Mouse (Mus musculus) kidney, embryonic 16.5 days (tissue): ENCODE measurements around the gene A630095N17Rik. TPM values are rescaled to one million over a fixed set of nuclear protein-coding genes. Genes with fewer than 3 reads are reported as not detected.

Source experiments
- ATAC-seq: fragments of 200-750 bp; cut with Nextera tagmentation; 2 replicates; pipeline ENCODE4 v1.8.0; 2017; ENCODE audit warnings: moderate TSS enrichment; ENCODE audit not compliant: low FRiP score, low TSS enrichment
- H3K27ac ChIP-seq: fragments of 300-500 bp; sonication (generic); 2 replicates; pipeline ENCODE4 v1.5.1; 2014; ENCODE audit warnings: low read length
- H3K27me3 ChIP-seq: fragments of 300-500 bp; sonication (generic); 2 replicates; pipeline ENCODE4 v1.6.1; 2014; ENCODE audit warnings: low read length, control low read depth, mixed read lengths; ENCODE audit not compliant: insufficient read depth
- H3K36me3 ChIP-seq: fragments of 300-500 bp; sonication (generic); 2 replicates; pipeline ENCODE4 v1.6.1; 2014; ENCODE audit warnings: low read length, control low read depth, mixed read lengths; ENCODE audit not compliant: insufficient read depth
- H3K4me1 ChIP-seq: fragments of 300-500 bp; sonication (generic); 2 replicates; pipeline ENCODE4 v1.6.1; 2014; ENCODE audit warnings: low read length, control low read depth, mixed read lengths; ENCODE audit not compliant: insufficient read depth
- H3K4me2 ChIP-seq: fragments of 300-500 bp; sonication (generic); replicated peaks from 2 replicates; pipeline ENCODE4 v1.6.1; 2014; ENCODE audit warnings: low read depth, low read length
- H3K4me3 ChIP-seq: fragments of 300-500 bp; sonication (generic); 2 replicates; pipeline ENCODE4 v1.5.1; 2014; ENCODE audit warnings: mild to moderate bottlenecking, low read length
- H3K9ac ChIP-seq: fragments of 300-500 bp; sonication (generic); replicated peaks from 2 replicates; pipeline ENCODE4 v1.6.1; 2014; ENCODE audit warnings: low read length
- H3K9me3 ChIP-seq: fragments of 300-500 bp; sonication (generic); 2 replicates; pipeline ENCODE4 v1.6.1; 2016; ENCODE audit warnings: low read length, control low read depth
- WGBS: fragments of 180-500 bp; shearing (Covaris S2); extraction: QIAGEN DNeasy Blood & Tissue Kit; methylation state at CpG from one replicate; pipeline ENCODE4 v1.1.7; 2014; 5-methylcytosine and 5-hydroxymethylcytosine counted together
- polyA plus RNA-seq: library from polyadenylated mRNA; unstranded; fragments of >200 nt; fragmentation: Nextera tagmentation; extraction: Ambion mirVana; gene quantifications from 2 replicates; pipeline ENCODE4 v1.2.1, GENCODE M21; 2015

A630095N17Rik gene
- polyA plus RNA-seq, 1 experiment from 2014 or later = not detected

DNA sequence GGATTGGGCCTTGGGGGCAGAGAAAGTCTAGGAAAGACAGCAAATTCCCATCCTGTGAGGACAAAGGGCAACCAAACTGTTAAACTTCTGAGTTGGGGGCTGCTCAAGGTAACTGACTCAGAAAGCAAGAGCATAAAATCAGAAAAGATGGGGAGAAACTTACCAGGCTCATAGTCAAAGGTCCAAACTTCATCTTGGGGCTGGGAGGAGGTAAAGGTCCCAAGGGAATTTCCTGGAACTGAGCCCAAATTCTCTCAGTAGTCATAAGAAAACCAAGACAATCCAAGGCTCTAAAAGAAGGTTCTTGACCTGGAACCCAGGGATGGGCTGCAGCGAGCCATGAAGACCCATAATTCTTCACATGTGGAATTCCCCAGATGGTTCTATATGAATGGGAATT, 30.7 kb downstream of the A630095N17Rik start:
- 93% methylated on average over 1 of the region's 1 CpGs for WGBS
- no peaks in the 10 kb centered on the region for H3K27me3 ChIP-seq
- H3K4me3 ChIP-seq = no peak overlapping the region
- peaks cover 36% of the 10 kb centered on the region for H3K36me3 ChIP-seq
- no peak overlapping the region for H3K4me2 ChIP-seq
- no peak overlapping the region for H3K9ac ChIP-seq
- H3K9me3 ChIP-seq = no peaks in the 10 kb centered on the region
- ATAC-seq = no peak
- H3K27ac ChIP-seq = no peak overlapping the region
- H3K4me1 ChIP-seq = no peaks in the 10 kb centered on the region

DNA sequence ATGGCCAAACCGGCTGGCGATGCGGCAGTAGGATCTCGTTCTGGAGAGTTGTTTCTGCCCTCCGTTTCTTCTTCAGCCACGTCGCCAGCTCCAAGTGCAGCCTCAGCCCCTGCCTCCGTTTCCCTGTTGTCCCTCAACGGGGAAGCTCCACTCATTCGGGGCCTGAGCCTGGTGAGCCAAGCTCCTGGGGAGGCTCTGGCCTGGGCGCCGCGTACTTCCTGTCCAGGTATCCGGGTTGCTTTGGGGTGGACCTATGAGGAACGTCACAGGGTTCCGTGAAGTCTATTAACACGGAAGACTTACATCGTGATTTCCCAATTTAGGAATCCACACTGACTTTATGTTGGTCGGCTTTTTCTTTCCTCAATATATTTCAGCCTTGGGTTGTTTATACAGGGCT, 39.5 kb downstream of the A630095N17Rik start:
- H3K4me2 ChIP-seq = peak overlapping the region; percentile 92

DNA sequence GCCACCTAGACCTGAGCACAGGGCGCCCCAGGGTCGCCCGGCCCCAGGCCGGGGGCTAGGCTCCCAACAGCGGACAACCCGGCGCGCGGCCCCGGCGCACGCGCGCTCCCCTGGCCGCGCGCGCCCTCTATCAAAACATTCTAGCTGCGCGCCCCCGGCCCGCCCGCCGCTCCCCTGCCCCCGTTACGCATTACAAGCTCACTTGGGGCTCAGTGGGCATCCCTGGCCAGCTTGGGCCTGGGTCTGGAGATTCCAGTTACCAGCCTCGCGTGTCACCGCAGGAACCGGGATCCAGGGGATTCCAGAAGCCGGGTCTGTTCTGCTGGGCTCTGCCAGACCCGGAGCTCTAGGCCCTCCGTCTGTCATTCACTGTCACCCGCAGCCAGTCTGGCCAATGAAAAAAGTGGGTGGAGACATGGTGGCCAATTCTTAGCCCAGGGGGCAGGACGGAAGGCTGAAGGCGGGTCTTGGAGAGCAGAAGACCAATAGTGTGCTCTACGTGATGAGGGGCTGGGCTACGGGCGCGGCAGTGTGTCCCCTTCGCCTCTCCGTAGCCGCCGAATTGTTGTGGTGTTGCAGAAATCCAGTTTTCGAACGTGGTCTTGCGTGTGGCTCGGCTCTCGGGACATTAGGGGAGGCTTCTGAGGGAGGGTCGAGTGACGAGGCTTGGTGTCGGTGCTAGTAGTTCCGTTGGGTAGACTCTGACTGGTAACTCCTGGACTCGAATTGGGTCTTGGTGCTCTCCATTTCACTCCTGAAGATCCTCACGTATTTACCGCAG, 40.1 kb downstream of the A630095N17Rik start, which contains the start of the genes Ankzf1 and Atg9a:
TSS of gene Ankzf1 (plus strand) at position 530 of the 781 bp plus-strand sequence.
TSS of gene Atg9a (minus strand) at position 575 of the 781 bp plus-strand sequence.
- H3K4me2 ChIP-seq = peak within 1 kb of the TSS; percentile 92
- H3K27me3 ChIP-seq = no peaks in the 10 kb centered on the region
- H3K4me1 ChIP-seq = peaks cover 23% of the 10 kb centered on the region
- H3K27ac ChIP-seq = peak within 1 kb of the TSS; percentile 94
- peaks cover 25% of the 10 kb centered on the region for H3K36me3 ChIP-seq
- peak; percentile 99 for ATAC-seq
- H3K9ac ChIP-seq = peak within 1 kb of the TSS; percentile 90
- WGBS = under 1% methylated on average over 55 of the region's 56 CpGs
- H3K9me3 ChIP-seq = no peaks in the 10 kb centered on the region
- peak within 1 kb of the TSS; percentile 86 for H3K4me3 ChIP-seq

More for the DNA sequence above, 39.5 kb downstream of the A630095N17Rik start:
- WGBS = under 1% methylated on average over 19 of the region's 19 CpGs
- H3K36me3 ChIP-seq = peaks cover 25% of the 10 kb centered on the region
- H3K9me3 ChIP-seq = no peaks in the 10 kb centered on the region
- H3K4me1 ChIP-seq = peaks cover 23% of the 10 kb centered on the region
- peak overlapping the region; percentile 90 for H3K9ac ChIP-seq
- H3K4me3 ChIP-seq = peak overlapping the region; percentile 86
- peak; percentile 62; the same call in 1 of the 2 replicates for ATAC-seq
- H3K27me3 ChIP-seq = no peaks in the 10 kb centered on the region
- peak overlapping the region; percentile 94 for H3K27ac ChIP-seq

- peak overlapping the region; percentile 67 for H3K4me2 ChIP-seq
- H3K9me3 ChIP-seq = no peaks in the 10 kb centered on the region
- ATAC-seq = no peak
- peaks cover 23% of the 10 kb centered on the region for H3K4me1 ChIP-seq
- peak overlapping the region; percentile 86 for H3K4me3 ChIP-seq
- no peaks in the 10 kb centered on the region for H3K27me3 ChIP-seq
- H3K36me3 ChIP-seq = peaks cover 26% of the 10 kb centered on the region
- peak overlapping the region; percentile 89 for H3K27ac ChIP-seq
- H3K9ac ChIP-seq = peak overlapping the region; percentile 89
- WGBS = 47% methylated on average over 5 of the region's 5 CpGs
These were observed 40.7 kb downstream of the A630095N17Rik start for GRCm38 (mm10) chr1:75191258-75191621.

DNA sequence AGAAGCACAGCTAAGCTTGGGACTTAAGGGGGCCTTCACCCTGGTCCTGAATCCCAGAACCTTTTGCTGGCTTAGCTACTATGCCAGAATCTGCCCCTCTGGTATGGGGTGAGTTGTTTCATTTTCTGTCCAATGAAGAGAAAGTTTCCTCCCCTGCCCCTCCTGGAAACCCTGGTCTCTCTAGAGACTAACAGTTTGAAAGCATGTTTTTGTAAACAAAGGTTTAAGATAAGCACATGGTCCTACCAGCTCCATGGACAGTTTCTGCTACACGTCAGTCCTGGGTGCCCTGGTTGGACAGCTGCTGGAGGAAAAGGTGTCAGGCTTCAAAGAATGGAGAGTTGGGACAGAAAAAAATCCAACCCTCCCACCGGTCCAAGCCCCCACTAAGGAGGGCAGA, 41.3 kb downstream of the A630095N17Rik start:
- H3K9me3 ChIP-seq = no peaks in the 10 kb centered on the region

DNA sequence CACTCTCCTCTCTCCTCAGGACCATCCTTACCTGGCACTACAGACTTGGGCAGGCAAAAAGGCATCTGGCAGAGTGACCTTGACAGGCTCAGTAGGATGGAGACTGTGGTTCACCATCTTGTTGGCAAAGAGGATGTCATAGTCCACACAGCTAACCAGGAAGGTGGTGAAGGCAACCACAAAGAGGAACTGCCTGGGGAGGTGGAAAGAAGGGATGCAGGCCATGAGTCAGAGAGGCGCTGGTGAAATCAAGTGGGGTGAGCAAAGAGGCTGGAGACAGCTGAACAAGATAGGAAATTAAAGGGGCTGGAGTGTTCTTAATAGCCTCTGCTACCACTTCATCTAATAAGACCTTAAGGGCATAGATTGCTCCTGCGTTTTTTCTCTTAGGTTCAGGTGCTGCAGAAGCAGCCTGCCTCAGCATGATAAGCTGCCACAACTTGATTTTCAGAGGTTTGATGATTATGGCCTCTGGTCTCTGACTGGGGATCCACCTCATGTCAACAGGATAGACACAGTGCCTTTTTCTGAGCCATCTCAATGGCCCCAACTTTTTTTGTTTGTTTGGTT, 43.9 kb downstream of the A630095N17Rik start:
- Histone ChIP-seq H3K9ac (no peak overlapping the region), H3K4me2 (no peak overlapping the region), H3K27ac (no peak overlapping the region), H3K9me3 (no peaks in the 10 kb centered on the region), H3K4me1 (peaks cover 14% of the 10 kb centered on the region), H3K27me3 (no peaks in the 10 kb centered on the region), H3K4me3 (no peak overlapping the region), H3K36me3 (peaks cover 31% of the 10 kb centered on the region)
- no peak for ATAC-seq
- 82% methylated on average over 2 of the region's 2 CpGs for WGBS

More for the DNA sequence above, 41.3 kb downstream of the A630095N17Rik start:
- H3K9ac ChIP-seq = peak overlapping the region; percentile 89; the same call in 1 of the 2 replicates
- WGBS = 65% methylated on average over 2 of the region's 2 CpGs
- peaks cover 23% of the 10 kb centered on the region for H3K4me1 ChIP-seq
- H3K27me3 ChIP-seq = no peaks in the 10 kb centered on the region
- H3K36me3 ChIP-seq = peaks cover 26% of the 10 kb centered on the region
- no peak overlapping the region for H3K27ac ChIP-seq
- no peak overlapping the region; the same call in 1 of the 2 replicates for H3K4me3 ChIP-seq
- no peak overlapping the region for H3K4me2 ChIP-seq
- ATAC-seq = no peak

DNA sequence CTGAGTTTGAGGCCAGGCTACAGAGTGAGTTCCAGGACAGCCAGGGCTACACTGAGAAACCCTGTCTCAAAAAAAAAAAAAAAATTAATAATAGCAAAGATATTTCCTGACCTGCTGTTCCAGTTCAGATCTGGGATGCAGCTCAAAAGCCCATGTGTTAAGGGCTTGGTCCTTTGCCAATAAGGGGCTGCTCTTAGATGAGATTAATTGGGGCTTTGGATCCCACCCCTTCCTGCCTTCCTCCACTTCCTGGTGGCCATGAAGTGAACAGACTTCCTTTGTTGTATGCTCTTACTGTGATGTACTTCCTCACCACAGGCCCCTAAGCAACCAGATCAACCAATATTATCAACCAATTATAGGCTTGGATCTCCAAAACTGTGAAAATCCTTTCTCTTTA, 44.8 kb downstream of the A630095N17Rik start:
- Histone ChIP-seq H3K4me3 (no peak overlapping the region), H3K4me2 (no peak overlapping the region), H3K27me3 (no peaks in the 10 kb centered on the region), H3K9ac (no peak overlapping the region), H3K27ac (no peak overlapping the region), H3K9me3 (no peaks in the 10 kb centered on the region), H3K36me3 (peaks cover 37% of the 10 kb centered on the region), H3K4me1 (peaks cover 12% of the 10 kb centered on the region)
- ATAC-seq = no peak

- peaks cover 42% of the 10 kb centered on the region for H3K36me3 ChIP-seq
- 90% methylated on average over 11 of the region's 11 CpGs for WGBS
- no peak overlapping the region for H3K4me3 ChIP-seq
- no peak overlapping the region for H3K4me2 ChIP-seq
- no peak overlapping the region for H3K9ac ChIP-seq
- peaks cover 4% of the 10 kb centered on the region; the same call in 1 of the 2 replicates for H3K4me1 ChIP-seq
- no peak for ATAC-seq
- H3K9me3 ChIP-seq = no peaks in the 10 kb centered on the region
- no peak overlapping the region for H3K27ac ChIP-seq
- no peaks in the 10 kb centered on the region for H3K27me3 ChIP-seq
These were observed 46.4 kb downstream of the A630095N17Rik start for GRCm38 (mm10) chr1:75185495-75185894.

- no peak for ATAC-seq
- H3K9ac ChIP-seq = no peak overlapping the region
- no peak overlapping the region for H3K4me2 ChIP-seq
- 76% methylated on average over 4 of the region's 4 CpGs for WGBS
- peaks cover 43% of the 10 kb centered on the region for H3K36me3 ChIP-seq
- H3K4me3 ChIP-seq = no peak overlapping the region
- H3K4me1 ChIP-seq = peaks cover 8% of the 10 kb centered on the region
- no peak overlapping the region for H3K27ac ChIP-seq
- H3K9me3 ChIP-seq = no peaks in the 10 kb centered on the region
- no peaks in the 10 kb centered on the region for H3K27me3 ChIP-seq
These were observed 49.7 kb downstream of the A630095N17Rik start for GRCm38 (mm10) chr1:75182160-75182559.

GRCm38 (mm10) chr1:75181377-75181870, 50.5 kb downstream of the A630095N17Rik start:
- H3K27ac ChIP-seq = no peak overlapping the region
- WGBS = 87% methylated on average over 4 of the region's 4 CpGs
- H3K4me3 ChIP-seq = no peak overlapping the region
- H3K27me3 ChIP-seq = no peaks in the 10 kb centered on the region
- peaks cover 8% of the 10 kb centered on the region for H3K4me1 ChIP-seq
- H3K4me2 ChIP-seq = no peak overlapping the region
- no peak overlapping the region for H3K9ac ChIP-seq
- no peaks in the 10 kb centered on the region for H3K9me3 ChIP-seq
- no peak for ATAC-seq
- peaks cover 44% of the 10 kb centered on the region for H3K36me3 ChIP-seq
